In genomic region chr8:46493495-46494170, GRCm38 (mm10) we compare ENCODE assay signal across 23 mouse cellular contexts. TPM values are rescaled to one million over a fixed set of nuclear protein-coding genes. Genes with fewer than 3 reads are reported as not detected.
DNase-seq lines count a peak whose midpoint lies in the region; ATAC-seq and TF ChIP-seq lines count a peak whose summit lies in the region.
"Had no signal": no experiment of that assay in that cellular context is flagged by ENCODE, and none has a peak within 500 bp of the region (broad histone marks: within the 10 kb centered on the region; RNA-seq: fewer than 3 reads in every experiment).

No protein-coding gene starts in this region.

- no peaks in the 10 kb centered on the region for H3K9me3 ChIP-seq in forebrain, embryonic 11.5 days (ENCODE audit: control insufficient read depth, low read length)
- no peaks in the 10 kb centered on the region for H3K9me3 ChIP-seq in forebrain, embryonic 16.5 days (ENCODE audit: control insufficient read depth, low read length)
- H3K9me3 ChIP-seq in liver, embryonic 11.5 days (ENCODE audit: control insufficient read depth, low read length) = no peaks in the 10 kb centered on the region
- no peaks in the 10 kb centered on the region for H3K9me3 ChIP-seq in liver, embryonic 16.5 days (replicated peaks; ENCODE audit: control insufficient read depth, low read length)
- H3K9me3 ChIP-seq in hindbrain, postnatal 0 days (ENCODE audit: low read length) = no peaks in the 10 kb centered on the region
- H3K9me3 ChIP-seq: embryonic facial prominence, embryonic 12.5 days; forebrain, embryonic 12.5 days; G1E; heart, embryonic 10.5 days; hindbrain, embryonic 13.5 days had no signal

- H3K27ac ChIP-seq in forebrain, embryonic 11.5 days (ENCODE audit: low read depth, low read length) = no peak overlapping the region
- H3K27ac ChIP-seq in forebrain, embryonic 16.5 days (ENCODE audit: low read length) = no peak overlapping the region
- peak overlapping the region; percentile 47 for H3K27ac ChIP-seq in liver, adult 2 months (replicated peaks; ENCODE audit: insufficient read depth, low read depth, low read length)
- H3K27ac ChIP-seq in liver, embryonic 11.5 days (ENCODE audit: low read depth, low read length) = no peak overlapping the region
- H3K27ac ChIP-seq in liver, embryonic 16.5 days (ENCODE audit: low read length) = peak overlapping the region; percentile 39
- no peak overlapping the region for H3K27ac ChIP-seq in hindbrain, postnatal 0 days
- H3K27ac ChIP-seq: embryonic facial prominence, embryonic 12.5 days; forebrain, embryonic 12.5 days; heart, embryonic 10.5 days; hindbrain, embryonic 13.5 days had no signal

- no peak overlapping the region for H3K4me2 ChIP-seq in forebrain, embryonic 11.5 days (ENCODE audit: low read depth, low read length, severe bottlenecking)
- H3K4me2 ChIP-seq in forebrain, embryonic 16.5 days (ENCODE audit: low read length) = no peak overlapping the region
- no peak overlapping the region for H3K4me2 ChIP-seq in liver, embryonic 11.5 days
- no peak overlapping the region for H3K4me2 ChIP-seq in liver, embryonic 16.5 days (ENCODE audit: low read depth, low read length)
- H3K4me2 ChIP-seq in hindbrain, postnatal 0 days (ENCODE audit: low read depth, low read length) = no peak overlapping the region
- H3K4me2 ChIP-seq: embryonic facial prominence, embryonic 12.5 days; forebrain, embryonic 12.5 days; hindbrain, embryonic 13.5 days had no signal

- H3K4me1 ChIP-seq in forebrain, embryonic 11.5 days (replicated peaks; ENCODE audit: control insufficient read depth, insufficient read depth, low read length) = no peaks in the 10 kb centered on the region
- no peaks in the 10 kb centered on the region for H3K4me1 ChIP-seq in forebrain, embryonic 16.5 days (replicated peaks; ENCODE audit: control insufficient read depth, insufficient read depth, low read length)
- peaks cover 61% of the 10 kb centered on the region for H3K4me1 ChIP-seq in liver, adult 2 months (ENCODE audit: control insufficient read depth, insufficient read depth, low read length)
- H3K4me1 ChIP-seq in liver, embryonic 11.5 days (replicated peaks; ENCODE audit: control insufficient read depth, insufficient read depth, low read length) = peaks cover 23% of the 10 kb centered on the region
- peaks cover 56% of the 10 kb centered on the region for H3K4me1 ChIP-seq in liver, embryonic 16.5 days (ENCODE audit: control insufficient read depth, low read depth, low read length)
- no peaks in the 10 kb centered on the region for H3K4me1 ChIP-seq in hindbrain, postnatal 0 days (ENCODE audit: insufficient read depth, low read length)
- H3K4me1 ChIP-seq: embryonic facial prominence, embryonic 12.5 days; hindbrain, embryonic 13.5 days had no signal

- no peak for ATAC-seq in forebrain, embryonic 11.5 days (replicated peaks; ENCODE audit: low FRiP score)
- ATAC-seq in forebrain, embryonic 16.5 days = no peak
- no peak for ATAC-seq in liver, embryonic 11.5 days (replicated peaks; ENCODE audit: low FRiP score)
- ATAC-seq in liver, embryonic 16.5 days (ENCODE audit: low read depth) = no peak
- ATAC-seq in hindbrain, postnatal 0 days = no peak
- ATAC-seq: CD4-positive, CD25-positive, alpha-beta regulatory T cell, adult 4 months; forebrain, postnatal 0 days had no signal

- TF ChIP-seq POLR2A in liver, adult 2 months (IDR thresholded peaks at IDR 0.05; ENCODE audit: extremely low read depth, insufficient read depth, low read length) = no peak

- no peaks in the 10 kb centered on the region for H3K27me3 ChIP-seq in forebrain, embryonic 11.5 days (ENCODE audit: control insufficient read depth, insufficient read depth, low read length)
- H3K27me3 ChIP-seq in forebrain, embryonic 16.5 days (replicated peaks; ENCODE audit: control insufficient read depth, insufficient read depth, low read length) = no peaks in the 10 kb centered on the region
- H3K27me3 ChIP-seq in liver, adult 2 months (ENCODE audit: control insufficient read depth, insufficient read depth, low read length) = no peaks in the 10 kb centered on the region
- H3K27me3 ChIP-seq in liver, embryonic 11.5 days (replicated peaks; ENCODE audit: control insufficient read depth, insufficient read depth, low read length) = no peaks in the 10 kb centered on the region
- no peaks in the 10 kb centered on the region for H3K27me3 ChIP-seq in liver, embryonic 16.5 days (ENCODE audit: control insufficient read depth, insufficient read depth, low read depth, low read length)
- H3K27me3 ChIP-seq in hindbrain, postnatal 0 days (ENCODE audit: insufficient read depth, low read length) = no peaks in the 10 kb centered on the region
- H3K27me3 ChIP-seq: embryonic facial prominence, embryonic 12.5 days; forebrain, embryonic 12.5 days had no signal

- no peak overlapping the region for H3K9ac ChIP-seq in forebrain, embryonic 11.5 days (ENCODE audit: low read length)
- no peak overlapping the region for H3K9ac ChIP-seq in forebrain, embryonic 16.5 days (replicated peaks; ENCODE audit: low read depth, low read length)
- H3K9ac ChIP-seq in liver, adult 2 months (ENCODE audit: low read depth, low read length) = no peak overlapping the region; the same call in 1 of the 2 replicates
- no peak overlapping the region for H3K9ac ChIP-seq in liver, embryonic 11.5 days (ENCODE audit: low read depth, low read length)
- H3K9ac ChIP-seq in liver, embryonic 16.5 days (ENCODE audit: low read depth, low read length) = no peak overlapping the region
- H3K9ac ChIP-seq in hindbrain, postnatal 0 days (replicated peaks; ENCODE audit: low read length) = no peak overlapping the region
- H3K9ac ChIP-seq: embryonic facial prominence, embryonic 12.5 days; forebrain, embryonic 12.5 days; forebrain, postnatal 0 days; hindbrain, embryonic 13.5 days had no signal

- TF ChIP-seq CTCF in liver, adult 2 months (IDR thresholded peaks at IDR 0.05; ENCODE audit: low read depth, low read length) = no peak
- TF ChIP-seq CTCF in hindbrain, postnatal 0 days (IDR thresholded peaks at IDR 0.05; ENCODE audit: low read depth) = no peak

- no peaks in the 10 kb centered on the region for H3K36me3 ChIP-seq in forebrain, embryonic 11.5 days (ENCODE audit: control insufficient read depth, insufficient read depth, low read length)
- no peaks in the 10 kb centered on the region for H3K36me3 ChIP-seq in forebrain, embryonic 16.5 days (ENCODE audit: control insufficient read depth, insufficient read depth)
- peaks cover 66% of the 10 kb centered on the region for H3K36me3 ChIP-seq in liver, adult 2 months (ENCODE audit: control insufficient read depth, insufficient read depth, low read length)
- no peaks in the 10 kb centered on the region for H3K36me3 ChIP-seq in liver, embryonic 11.5 days (ENCODE audit: control insufficient read depth, insufficient read depth, low read length)
- peaks cover 7% of the 10 kb centered on the region for H3K36me3 ChIP-seq in liver, embryonic 16.5 days (ENCODE audit: control insufficient read depth, insufficient read depth)
- no peaks in the 10 kb centered on the region for H3K36me3 ChIP-seq in hindbrain, postnatal 0 days (ENCODE audit: insufficient read depth, low read length)
- H3K36me3 ChIP-seq: embryonic facial prominence, embryonic 12.5 days; forebrain, embryonic 12.5 days; heart, embryonic 10.5 days; hindbrain, embryonic 13.5 days had no signal

- H3K79me2 ChIP-seq in liver, adult 2 months (ENCODE audit: control insufficient read depth, insufficient read depth, low read length) = peaks cover 30% of the 10 kb centered on the region

- no peak overlapping the region for H3K4me3 ChIP-seq in forebrain, embryonic 11.5 days (ENCODE audit: low read depth, low read length)
- no peak overlapping the region for H3K4me3 ChIP-seq in forebrain, embryonic 16.5 days (replicated peaks; ENCODE audit: low read length)
- H3K4me3 ChIP-seq in liver, adult 2 months (ENCODE audit: insufficient read depth, low read depth, low read length) = no peak overlapping the region
- H3K4me3 ChIP-seq in liver, embryonic 11.5 days (ENCODE audit: low read depth, low read length) = no peak overlapping the region
- H3K4me3 ChIP-seq in liver, embryonic 16.5 days (ENCODE audit: low read depth, low read length) = no peak overlapping the region
- no peak overlapping the region for H3K4me3 ChIP-seq in hindbrain, postnatal 0 days (ENCODE audit: low read length)
- H3K4me3 ChIP-seq: embryonic facial prominence, embryonic 12.5 days; forebrain, embryonic 12.5 days; heart, embryonic 10.5 days; hindbrain, embryonic 13.5 days had no signal

- 83% methylated on average over 11 of the region's 11 CpGs for WGBS in forebrain, embryonic 11.5 days
- WGBS in forebrain, embryonic 16.5 days = 91% methylated on average over 11 of the region's 11 CpGs
- 37% methylated on average over 11 of the region's 11 CpGs for WGBS in liver, adult 2 months
- WGBS in liver, embryonic 11.5 days = 82% methylated on average over 11 of the region's 11 CpGs
- 81% methylated on average over 11 of the region's 11 CpGs for WGBS in liver, embryonic 16.5 days (ENCODE audit: insufficient replicate concordance)
- WGBS in hindbrain, postnatal 0 days = 88% methylated on average over 11 of the region's 11 CpGs

- DNase-seq in forebrain, embryonic 11.5 days (ENCODE audit: low spot score) = peak; percentile 34
- no peak for DNase-seq in liver, adult 2 months (ENCODE audit: extremely low read depth, low read depth, low spot score)
- no peak for DNase-seq in liver, embryonic 11.5 days (ENCODE audit: low spot score)
- no peak for DNase-seq in hindbrain, postnatal 0 days (ENCODE audit: low spot score)
- DNase-seq in adrenal gland, postnatal 36 days = no peak
- DNase-seq: adrenal gland, adult 8-10 months; B cell, adult 2 months; cerebellum, adult 11-12 months; cerebellum, adult 9-10 months; cerebellum, postnatal 25 days; forebrain, postnatal 0 days; gastrocnemius, postnatal 25 days; heart, adult 11 months; heart, postnatal 14 days had no signal

RNA-seq across cellular contexts. Expression of gene Acsl1, which starts 22.8 kb away (rescaled TPM):
- polyA plus RNA-seq in forebrain, embryonic 11.5 days (2014; fragmentation: Nextera tagmentation; extraction: Ambion mirVana) = 6.2 and 6.7 TPM in 2 replicates
- polyA plus RNA-seq in forebrain, embryonic 16.5 days (2015; fragmentation: Nextera tagmentation; extraction: Ambion mirVana) = 11.4 and 13.1 TPM in 2 replicates
- 447 and 506 TPM in 2 replicates for total RNA-seq in liver, adult 2 months (2014; rRNA removed)
- 322 and 338 TPM in 2 replicates for polyA plus RNA-seq in liver, adult 2 months (2012; rRNA removed)
- 47.3 and 50.7 TPM in 2 replicates for polyA plus RNA-seq in liver, embryonic 11.5 days (2014; fragmentation: Nextera tagmentation; extraction: Ambion mirVana)
- polyA plus RNA-seq in liver, embryonic 16.5 days (2015; fragmentation: Nextera tagmentation; extraction: Ambion mirVana) = 139 and 168 TPM in 2 replicates
- 29.0 and 40.3 TPM in 2 replicates for total RNA-seq in hindbrain, postnatal 0 days (2014; rRNA removed)
- polyA plus RNA-seq in hindbrain, postnatal 0 days (2015; fragmentation: Nextera tagmentation; extraction: Ambion mirVana) = 25.6 and 26.7 TPM in 2 replicates
- total RNA-seq in adrenal gland, postnatal 36 days (2021) = 100 to 1,000 TPM; 398 to 483 TPM

RNA-seq across cellular contexts. Expression of gene Cenpu, which starts 58.2 kb away (rescaled TPM):
- polyA plus RNA-seq in forebrain, embryonic 11.5 days (2014; fragmentation: Nextera tagmentation; extraction: Ambion mirVana) = 32.6 and 35.2 TPM in 2 replicates
- polyA plus RNA-seq in forebrain, embryonic 16.5 days (2015; fragmentation: Nextera tagmentation; extraction: Ambion mirVana) = 8.8 and 15.1 TPM in 2 replicates
- total RNA-seq in liver, adult 2 months (2014; rRNA removed) = 0.47 and 0.65 TPM in 2 replicates
- polyA plus RNA-seq in liver, adult 2 months (2012; rRNA removed) = 0.15 and 0.44 TPM in 2 replicates
- 22.0 and 29.8 TPM in 2 replicates for polyA plus RNA-seq in liver, embryonic 11.5 days (2014; fragmentation: Nextera tagmentation; extraction: Ambion mirVana)
- 12.3 and 14.1 TPM in 2 replicates for polyA plus RNA-seq in liver, embryonic 16.5 days (2015; fragmentation: Nextera tagmentation; extraction: Ambion mirVana)
- total RNA-seq in hindbrain, postnatal 0 days (2014; rRNA removed) = 2.2 and 6.0 TPM in 2 replicates
- polyA plus RNA-seq in hindbrain, postnatal 0 days (2015; fragmentation: Nextera tagmentation; extraction: Ambion mirVana) = 7.5 and 8.0 TPM in 2 replicates
- total RNA-seq in adrenal gland, postnatal 36 days (2021) = 1 to 10 TPM; 1.8 to 3.1 TPM
- total RNA-seq: gastrocnemius, adult 18-20 months had no signal

Comparison
In these comparisons a context has a peak if more than half of its experiments do, and no peak if none do; other contexts are left out.
1. H3K27ac ChIP-seq: peak in liver, adult 2 months (single experiment) and liver, embryonic 16.5 days (single experiment); none in forebrain, embryonic 11.5 days (single experiment), forebrain, embryonic 16.5 days (single experiment), liver, embryonic 11.5 days (single experiment) and hindbrain, postnatal 0 days (single experiment).